Mouse (Mus musculus): ENCODE measurements around the gene Rdh5. TPM values are rescaled to one million over a fixed set of nuclear protein-coding genes. Genes with fewer than 3 reads are reported as not detected.

Rdh5 gene
- polyA plus RNA-seq, 1 experiment from 2014 or later: 11.0 TPM

- DNase-seq (ENCODE audit: extremely low spot score, low spot score): peak; percentile 72
- peaks cover 52% of the 10 kb centered on the region for H3K27me3 ChIP-seq (ENCODE audit: poor library complexity, severe bottlenecking)
- no peaks in the 10 kb centered on the region for H3K9me3 ChIP-seq
- no peaks in the 10 kb centered on the region for H3K36me3 ChIP-seq (replicated peaks)
- no peak overlapping the region for H3K27ac ChIP-seq
- H3K4me1 ChIP-seq: peaks cover 31% of the 10 kb centered on the region
- WGBS: under 1% methylated on average over 9 of the region's 9 CpGs
- peak overlapping the region; percentile 25 for H3K4me3 ChIP-seq
Observed at GRCm38 (mm10) chr10:128895437-128895836, 27.3 kb downstream of the Rdh5 start.

- Histone ChIP-seq H3K27me3 (ENCODE audit: poor library complexity, severe bottlenecking) (peaks cover 44% of the 10 kb centered on the region), H3K27ac (peak overlapping the region; percentile 93), H3K4me1 (peaks cover 62% of the 10 kb centered on the region), H3K36me3 (replicated peaks) (peaks cover 9% of the 10 kb centered on the region), H3K4me3 (peak overlapping the region; percentile 89), H3K9me3 (no peaks in the 10 kb centered on the region)
- peak; percentile 51 for DNase-seq (ENCODE audit: extremely low spot score, low spot score)
- 1% methylated on average over 9 of the region's 9 CpGs for WGBS
Observed at GRCm38 (mm10) chr10:128892246-128892645, 30.4 kb downstream of the Rdh5 start.

- DNase-seq (ENCODE audit: extremely low spot score, low spot score): peak; percentile 85
- Histone ChIP-seq H3K4me1 (peaks cover 59% of the 10 kb centered on the region), H3K9me3 (no peaks in the 10 kb centered on the region), H3K27ac (peak within 1 kb of the TSS; percentile 93), H3K27me3 (ENCODE audit: poor library complexity, severe bottlenecking) (peaks cover 36% of the 10 kb centered on the region), H3K36me3 (replicated peaks) (peaks cover 17% of the 10 kb centered on the region), H3K4me3 (peak within 1 kb of the TSS; percentile 89)
- WGBS: 2% methylated on average over 59 of the region's 89 CpGs
Observed at GRCm38 (mm10) chr10:128891296-128892094, 31.2 kb downstream of the Rdh5 start, which contains the start of gene Gdf11. Gene Gdf11, minus strand, starts transcription at chr10:128891718.

- H3K9me3 ChIP-seq: no peaks in the 10 kb centered on the region
- H3K36me3 ChIP-seq (replicated peaks): peaks cover 25% of the 10 kb centered on the region
- H3K4me1 ChIP-seq: peaks cover 55% of the 10 kb centered on the region
- under 1% methylated on average over 40 of the region's 40 CpGs for WGBS
- DNase-seq (ENCODE audit: extremely low spot score, low spot score): peak; percentile 40
- peak overlapping the region; percentile 89 for H3K4me3 ChIP-seq
- peak overlapping the region; percentile 93 for H3K27ac ChIP-seq
- H3K27me3 ChIP-seq (ENCODE audit: poor library complexity, severe bottlenecking): peaks cover 28% of the 10 kb centered on the region
Observed at GRCm38 (mm10) chr10:128890383-128891295, 32.0 kb downstream of the Rdh5 start.

- Histone ChIP-seq H3K4me1 (peaks cover 54% of the 10 kb centered on the region), H3K27me3 (ENCODE audit: poor library complexity, severe bottlenecking) (peaks cover 26% of the 10 kb centered on the region), H3K27ac (peak overlapping the region; percentile 93), H3K9me3 (no peaks in the 10 kb centered on the region), H3K4me3 (peak overlapping the region; percentile 89), H3K36me3 (replicated peaks) (peaks cover 33% of the 10 kb centered on the region)
- no peak for DNase-seq (ENCODE audit: extremely low spot score, low spot score)
- 6% methylated on average over 1 of the region's 2 CpGs for WGBS
Observed at GRCm38 (mm10) chr10:128889846-128890245, 32.8 kb downstream of the Rdh5 start.

GRCm38 (mm10) chr10:128888941-128889827 is 33.5 kb downstream of the Rdh5 start:
- H3K4me3 ChIP-seq: peak overlapping the region; percentile 89
- 0% methylated on average over 7 of the region's 7 CpGs for WGBS
- H3K36me3 ChIP-seq (replicated peaks): peaks cover 40% of the 10 kb centered on the region
- no peaks in the 10 kb centered on the region for H3K9me3 ChIP-seq
- H3K4me1 ChIP-seq: peaks cover 54% of the 10 kb centered on the region
- H3K27ac ChIP-seq: peak overlapping the region; percentile 93
- peak; percentile 84 for DNase-seq (ENCODE audit: extremely low spot score, low spot score)
- peaks cover 19% of the 10 kb centered on the region for H3K27me3 ChIP-seq (ENCODE audit: poor library complexity, severe bottlenecking)

GRCm38 (mm10) chr10:128882067-128882466 is 40.6 kb downstream of the Rdh5 start:
- H3K4me1 ChIP-seq: peaks cover 7% of the 10 kb centered on the region
- 81% methylated on average over 5 of the region's 5 CpGs for WGBS
- peaks cover 99% of the 10 kb centered on the region for H3K36me3 ChIP-seq (replicated peaks)
- H3K9me3 ChIP-seq: no peaks in the 10 kb centered on the region
- no peak overlapping the region for H3K27ac ChIP-seq
- H3K4me3 ChIP-seq: no peak overlapping the region
- H3K27me3 ChIP-seq (ENCODE audit: poor library complexity, severe bottlenecking): no peaks in the 10 kb centered on the region
- DNase-seq (ENCODE audit: extremely low spot score, low spot score): no peak

- H3K27ac ChIP-seq: no peak overlapping the region
- H3K4me3 ChIP-seq: no peak overlapping the region
- H3K4me1 ChIP-seq: peaks cover 3% of the 10 kb centered on the region; the same call in 1 of the 2 replicates
- no peak for DNase-seq (ENCODE audit: extremely low spot score, low spot score)
- no peaks in the 10 kb centered on the region for H3K27me3 ChIP-seq (ENCODE audit: poor library complexity, severe bottlenecking)
- 91% methylated on average over 2 of the region's 2 CpGs for WGBS
- no peaks in the 10 kb centered on the region for H3K9me3 ChIP-seq
- peaks cover 99% of the 10 kb centered on the region for H3K36me3 ChIP-seq (replicated peaks)
Observed at GRCm38 (mm10) chr10:128878811-128879210, 43.9 kb downstream of the Rdh5 start.

GRCm38 (mm10) chr10:128878291-128878690 is 44.4 kb downstream of the Rdh5 start:
- peaks cover 99% of the 10 kb centered on the region for H3K36me3 ChIP-seq (replicated peaks)
- H3K9me3 ChIP-seq: no peaks in the 10 kb centered on the region
- H3K4me3 ChIP-seq: no peak overlapping the region
- H3K27ac ChIP-seq: no peak overlapping the region
- DNase-seq (ENCODE audit: extremely low spot score, low spot score): no peak
- H3K4me1 ChIP-seq: peaks cover 3% of the 10 kb centered on the region; the same call in 1 of the 2 replicates
- H3K27me3 ChIP-seq (ENCODE audit: poor library complexity, severe bottlenecking): no peaks in the 10 kb centered on the region

GRCm38 (mm10) chr10:128870341-128870740 is 52.3 kb downstream of the Rdh5 start:
- no peak for DNase-seq (ENCODE audit: extremely low spot score, low spot score)
- Histone ChIP-seq H3K36me3 (replicated peaks) (peaks cover 92% of the 10 kb centered on the region), H3K4me3 (no peak overlapping the region), H3K9me3 (no peaks in the 10 kb centered on the region), H3K27ac (no peak overlapping the region), H3K27me3 (ENCODE audit: poor library complexity, severe bottlenecking) (no peaks in the 10 kb centered on the region), H3K4me1 (no peaks in the 10 kb centered on the region)
- WGBS: 87% methylated on average over 3 of the region's 3 CpGs

- no peak overlapping the region for H3K4me3 ChIP-seq
- 92% methylated on average over 1 of the region's 1 CpGs for WGBS
- H3K27ac ChIP-seq: no peak overlapping the region
- H3K4me1 ChIP-seq: no peaks in the 10 kb centered on the region
- H3K27me3 ChIP-seq (ENCODE audit: poor library complexity, severe bottlenecking): no peaks in the 10 kb centered on the region
- no peaks in the 10 kb centered on the region for H3K9me3 ChIP-seq
- DNase-seq (ENCODE audit: extremely low spot score, low spot score): no peak
- H3K36me3 ChIP-seq (replicated peaks): peaks cover 85% of the 10 kb centered on the region
Observed at GRCm38 (mm10) chr10:128866518-128866917, 56.2 kb downstream of the Rdh5 start.

GRCm38 (mm10) chr10:128866042-128866441 is 56.6 kb downstream of the Rdh5 start:
- Histone ChIP-seq H3K4me1 (no peaks in the 10 kb centered on the region), H3K9me3 (no peaks in the 10 kb centered on the region), H3K27me3 (ENCODE audit: poor library complexity, severe bottlenecking) (no peaks in the 10 kb centered on the region), H3K4me3 (no peak overlapping the region), H3K36me3 (replicated peaks) (peaks cover 85% of the 10 kb centered on the region), H3K27ac (no peak overlapping the region)
- DNase-seq (ENCODE audit: extremely low spot score, low spot score): no peak
- 88% methylated on average over 3 of the region's 3 CpGs for WGBS
